Mouse (Mus musculus): ENCODE results near the gene Kcnn1.

Kcnn1 gene

DNA sequence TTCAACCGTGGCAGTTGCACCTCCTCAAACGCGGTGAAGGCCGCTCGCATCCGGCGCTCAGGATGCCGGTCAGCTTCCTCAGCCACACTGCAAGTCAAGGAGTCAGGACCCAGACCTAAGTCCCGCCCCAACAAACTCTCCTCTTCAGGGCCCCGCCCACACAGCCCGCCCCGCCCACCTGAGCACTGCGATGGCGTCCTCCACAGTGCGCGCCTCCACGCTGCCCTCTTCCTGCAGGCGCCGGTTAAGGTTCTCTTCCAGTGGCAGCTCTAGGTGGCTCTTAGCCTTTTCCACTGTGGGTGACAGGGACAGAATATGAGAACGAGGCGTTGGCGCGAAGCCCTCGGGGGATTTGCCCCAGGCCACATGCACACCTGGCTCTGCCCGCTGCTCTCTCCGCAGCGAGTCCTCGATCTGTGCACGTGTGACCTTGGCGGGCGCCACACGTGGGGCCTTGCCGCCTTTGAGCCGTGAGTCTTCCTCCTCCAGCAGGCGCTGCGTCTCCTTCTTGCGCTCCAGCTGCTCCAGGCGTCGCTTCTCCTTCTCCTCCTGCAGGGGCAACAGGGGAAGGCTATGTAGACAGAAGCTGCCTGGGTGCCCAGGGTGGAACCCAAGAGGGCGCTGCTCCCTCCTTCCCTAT, 5.6 kb upstream of the Kcnn1 start:
- DNase-seq (ENCODE audit: low read depth), result peak; percentile 84

DNA sequence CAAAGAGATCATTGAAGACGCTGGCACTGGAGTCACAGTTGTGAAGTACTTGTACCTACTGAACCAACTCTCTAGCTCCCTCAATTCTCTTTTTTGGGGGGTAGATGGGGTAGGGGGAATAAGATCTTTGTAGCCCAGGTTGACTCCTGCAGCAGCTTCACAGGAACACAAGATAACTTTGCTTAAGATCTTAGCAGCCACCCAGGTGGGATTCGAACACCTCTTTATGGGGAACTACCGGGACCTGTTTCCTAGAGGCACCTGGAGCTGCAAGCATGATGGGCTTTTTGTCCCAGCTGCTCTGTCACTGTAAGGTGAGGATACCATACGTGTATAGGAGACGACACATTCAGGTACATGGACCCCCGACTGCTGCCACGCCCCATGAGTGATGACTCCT, 3.5 kb upstream of the Kcnn1 start:
- no peak for DNase-seq (ENCODE audit: low read depth)

DNA sequence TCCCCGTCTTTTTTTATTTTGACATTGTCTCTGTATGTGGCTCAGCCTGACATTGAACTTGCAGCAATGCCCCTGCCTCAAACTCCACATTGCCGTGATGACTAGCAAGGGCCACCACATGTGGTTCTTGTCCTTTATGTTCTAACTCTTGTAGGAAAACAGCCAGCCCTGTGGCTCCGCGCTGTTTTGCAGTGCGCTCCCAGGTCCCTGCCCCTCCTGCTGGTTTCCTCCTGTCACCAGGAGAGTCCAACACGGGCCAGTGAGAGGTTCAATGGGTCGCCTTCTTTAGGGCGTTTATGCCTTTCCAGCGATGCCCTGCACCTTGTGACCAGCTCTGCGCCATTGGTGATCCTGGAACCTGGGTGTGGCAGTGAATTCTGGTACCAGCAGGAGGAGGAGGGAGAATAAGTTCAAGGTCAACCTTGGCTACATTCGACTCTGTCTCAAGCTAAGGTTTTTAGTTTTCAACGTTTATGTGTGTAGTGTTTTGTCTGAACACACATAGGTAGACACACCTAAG, 3.0 kb upstream of the Kcnn1 start:
- DNase-seq (ENCODE audit: low read depth), result no peak

DNA sequence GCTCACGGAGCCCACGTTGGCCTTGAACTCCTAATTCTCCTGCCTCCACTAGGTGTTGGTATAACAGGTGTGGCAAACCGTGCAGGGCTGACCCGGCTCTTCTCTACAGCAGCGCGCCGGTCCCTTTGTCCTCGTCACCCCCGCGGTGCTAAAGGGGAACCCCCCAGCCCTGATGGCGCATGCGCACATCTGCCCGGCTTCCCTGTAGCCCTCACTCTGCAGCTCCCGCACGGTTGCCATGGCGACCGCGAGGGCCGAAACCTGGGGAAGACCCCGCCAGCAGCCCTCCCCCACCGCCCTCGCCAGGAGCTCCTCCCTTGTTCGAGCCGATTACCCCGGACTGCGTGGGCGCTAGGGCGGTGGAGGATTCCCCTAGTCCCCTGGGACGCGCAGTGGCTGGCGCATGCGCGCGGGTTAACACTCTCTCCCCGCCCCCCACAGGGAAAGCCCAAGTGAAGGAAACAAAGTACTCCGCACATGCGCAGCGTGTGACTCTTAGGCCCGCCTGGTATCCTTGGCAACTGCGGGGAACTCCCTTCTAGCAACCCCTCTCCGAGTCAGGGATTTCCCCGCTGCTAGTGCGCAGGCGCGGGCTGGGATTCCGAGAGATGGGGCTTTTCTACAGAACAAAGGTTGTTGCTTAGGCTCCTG, 2.4 kb upstream of the Kcnn1 start:
- DNase-seq (ENCODE audit: low read depth), result peak; percentile 100

DNA sequence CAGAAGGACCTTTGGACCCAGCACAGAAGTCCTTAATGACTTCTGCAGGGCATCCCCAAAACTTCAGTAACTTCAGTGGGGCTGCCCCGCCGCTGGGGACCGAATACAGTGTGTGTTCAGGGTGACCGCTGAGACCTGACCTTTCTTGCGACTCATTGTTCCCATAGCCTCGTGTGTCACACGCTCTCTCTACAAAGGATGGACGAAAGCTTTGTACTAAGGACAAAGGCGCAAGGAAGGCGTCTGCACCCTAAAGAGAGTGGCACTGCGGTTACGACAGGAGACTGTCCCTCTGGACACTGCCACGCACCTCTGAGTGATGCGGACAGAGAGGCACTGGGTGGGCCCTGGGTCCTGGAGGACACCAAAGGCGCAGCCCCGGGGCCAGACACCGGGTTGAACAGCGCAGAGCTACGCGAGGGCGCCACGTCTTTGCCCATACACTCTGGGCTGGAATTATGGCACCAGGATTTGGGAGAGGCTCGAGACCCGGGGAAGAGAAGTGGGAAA, 1.7 kb upstream of the Kcnn1 start:
- DNase-seq (ENCODE audit: low read depth), result peak; percentile 63

DNA sequence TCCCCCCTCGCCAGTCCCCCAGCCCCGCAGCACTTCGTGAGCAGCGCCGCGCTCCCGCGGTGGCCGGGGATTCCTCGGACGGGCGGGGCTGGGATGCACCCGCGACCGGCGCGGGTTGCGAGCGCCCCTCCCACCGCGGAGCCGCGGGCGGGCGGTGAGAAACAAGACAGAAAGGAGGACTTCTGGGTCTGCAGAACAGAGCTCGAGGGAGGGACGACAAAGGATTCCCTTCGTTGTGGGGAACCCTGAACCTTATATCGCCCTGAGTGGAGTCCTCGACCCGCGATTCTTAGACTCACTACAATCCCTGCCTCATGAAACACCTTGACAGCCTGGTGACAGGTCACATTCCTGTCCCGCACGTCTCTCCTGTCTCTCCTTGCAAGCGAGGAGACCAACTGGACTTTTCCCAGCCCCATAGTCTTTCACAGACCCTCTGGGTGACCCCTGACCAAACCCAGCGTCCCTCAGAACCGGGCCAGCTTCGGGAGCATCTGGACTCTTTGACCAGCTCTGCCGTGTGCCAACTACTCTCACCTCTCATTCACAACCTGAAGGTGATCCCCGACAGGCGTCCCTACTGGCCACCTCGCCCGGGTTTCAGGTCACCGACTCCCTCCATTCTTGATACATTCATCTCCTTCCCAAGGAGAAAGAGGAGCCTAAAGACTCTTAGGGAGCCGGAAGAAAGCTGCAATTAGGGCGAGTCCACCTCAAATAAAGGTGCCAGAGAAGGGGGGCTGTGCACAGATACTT, 1.1 kb upstream of the Kcnn1 start:
- peak; percentile 77 for DNase-seq (ENCODE audit: low read depth)

DNA sequence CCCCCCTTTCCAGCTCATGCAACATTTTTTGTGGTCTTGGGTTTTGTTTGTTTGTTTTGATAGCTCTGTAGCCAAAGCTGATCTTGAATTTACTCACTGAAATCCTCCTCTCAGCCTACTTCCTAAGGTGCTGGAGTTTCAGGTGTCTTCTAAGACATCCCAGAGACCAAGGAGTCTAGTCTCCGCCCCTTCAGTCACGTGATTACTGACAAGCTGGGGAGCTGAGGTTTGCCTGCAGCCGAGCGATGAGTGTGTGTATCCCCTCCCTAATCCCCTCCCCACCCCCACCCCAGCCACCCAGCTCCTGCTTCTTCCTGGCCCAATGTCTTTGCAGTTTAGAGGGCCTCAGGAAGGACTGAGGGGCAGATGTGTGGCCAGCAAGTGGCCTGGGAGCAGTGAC, 5.5 kb downstream of the Kcnn1 start:
- peak; percentile 55 for DNase-seq (ENCODE audit: low read depth)

DNA sequence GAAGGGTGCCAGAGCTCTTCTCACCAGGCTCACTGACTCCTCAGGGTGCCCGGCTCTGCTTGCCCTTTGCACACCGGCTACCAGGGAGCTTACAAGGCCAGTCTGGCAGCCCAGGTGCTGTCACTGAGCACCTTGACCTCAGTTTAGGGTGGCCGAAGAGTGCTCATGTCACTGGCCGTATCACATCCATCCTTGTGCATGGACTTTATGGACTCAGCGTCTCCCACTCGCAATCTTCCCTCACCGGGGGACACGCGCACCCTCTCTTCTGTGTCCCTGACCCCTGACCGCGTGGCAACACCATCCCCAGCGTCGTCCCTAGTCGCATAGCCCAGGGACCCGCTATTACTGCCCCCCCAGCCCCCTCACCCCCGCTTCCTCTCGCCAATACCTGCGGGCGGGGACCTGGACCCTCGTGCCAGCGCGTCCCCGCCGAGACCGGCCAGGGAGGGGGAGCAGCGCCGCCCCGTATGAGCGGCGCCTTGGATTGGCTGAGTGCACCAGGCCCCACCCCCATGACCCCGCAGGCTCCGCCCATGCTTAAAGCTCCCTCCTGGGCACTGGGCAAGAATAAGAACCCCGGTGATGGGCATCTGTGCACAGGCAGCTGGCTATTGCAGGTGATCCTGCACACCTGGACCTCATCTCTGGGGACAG, 6.4 kb downstream of the Kcnn1 start:
- DNase-seq (ENCODE audit: low read depth), result peak; percentile 61

DNA sequence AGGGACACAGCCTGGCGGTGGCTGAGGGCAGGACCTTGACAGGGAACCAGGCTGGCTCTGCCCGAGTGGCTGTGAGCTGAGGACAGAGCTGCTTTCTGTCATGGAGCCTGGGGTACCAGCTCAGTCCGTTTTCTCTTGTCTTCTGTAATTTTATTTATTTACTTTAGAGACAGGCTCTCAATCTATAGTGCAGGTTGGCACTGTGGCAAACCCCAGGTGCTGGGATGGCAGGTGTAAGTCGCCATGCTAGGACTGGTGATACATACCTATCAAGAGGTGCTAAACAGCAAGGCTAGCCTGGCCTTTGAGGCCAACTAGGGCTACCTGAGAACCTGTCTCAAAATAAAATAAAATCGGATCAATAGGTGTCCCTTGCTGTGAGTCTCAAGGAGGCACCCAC, 7.0 kb downstream of the Kcnn1 start:
- no peak for DNase-seq (ENCODE audit: low read depth)

DNA sequence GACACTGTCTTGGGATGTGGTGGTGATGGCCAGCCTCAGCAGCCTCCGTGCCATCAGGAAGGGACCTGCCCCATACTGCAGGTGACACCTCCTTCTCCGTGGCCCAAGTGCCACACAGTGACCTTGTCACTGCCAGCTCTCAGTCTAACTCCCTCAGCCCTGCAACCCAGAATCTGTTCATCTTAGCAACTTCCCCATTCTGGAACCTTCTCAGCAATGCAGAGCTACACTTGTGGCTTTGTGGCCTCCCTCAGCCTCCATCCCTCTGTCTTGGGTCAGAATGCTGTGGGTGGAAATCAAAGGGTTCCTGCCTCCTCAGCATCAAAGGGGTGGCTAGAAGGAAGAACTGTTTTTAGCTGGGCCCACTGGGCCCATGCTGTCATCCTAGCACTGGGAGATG, 9.2 kb downstream of the Kcnn1 start:
- no peak for DNase-seq (ENCODE audit: low read depth)

DNA sequence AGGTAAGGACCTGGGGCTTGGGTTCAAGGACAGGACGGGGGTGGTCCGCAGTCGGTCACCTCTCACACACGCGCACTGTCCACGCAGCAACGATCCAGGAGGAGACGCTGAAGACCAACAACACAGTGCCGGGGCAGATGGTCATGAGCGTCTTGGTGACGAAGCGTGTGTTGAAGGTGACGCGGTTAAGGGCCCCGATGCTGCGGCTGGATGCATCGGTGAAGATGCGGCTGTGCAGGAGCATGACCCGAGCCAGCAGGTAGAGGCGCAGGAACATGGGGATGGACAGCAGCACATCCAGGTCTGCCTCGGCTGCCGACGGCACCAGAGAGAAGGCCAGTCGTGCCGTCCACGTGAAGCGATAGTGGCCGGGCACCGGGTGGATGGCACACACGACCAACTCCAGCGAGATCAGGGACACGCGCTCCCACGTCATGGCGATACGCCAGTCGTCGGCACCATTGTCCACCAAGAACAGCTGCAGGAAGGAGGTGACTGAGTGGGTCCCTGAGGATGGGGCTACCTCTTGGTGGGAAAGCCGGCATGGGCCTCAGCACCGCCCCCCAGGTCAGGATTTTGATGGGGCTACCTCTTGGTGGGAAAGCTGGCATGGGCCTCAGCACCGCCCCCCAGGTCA, 10.3 kb downstream of the Kcnn1 start:
- no peak for DNase-seq (ENCODE audit: low read depth)

DNA sequence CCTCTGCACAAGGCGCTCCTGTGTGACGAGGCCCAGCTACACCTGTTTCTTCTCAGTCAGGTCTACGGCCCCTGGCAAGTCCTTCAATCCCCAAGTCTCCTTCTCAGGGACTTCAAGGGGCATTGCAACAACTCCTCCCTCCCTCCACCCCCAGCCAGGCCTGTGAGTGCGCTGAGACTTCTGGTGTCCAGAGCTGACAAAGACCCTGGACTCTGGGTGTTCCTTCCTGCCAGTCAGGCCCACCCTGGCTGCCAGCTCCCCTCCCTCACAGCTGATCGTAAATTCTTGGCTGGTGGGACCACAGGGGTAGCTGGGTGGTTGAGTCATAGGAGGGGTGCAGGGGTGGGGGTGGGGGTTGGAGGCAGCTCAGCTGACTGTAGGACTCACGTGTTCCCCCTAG, 11.2 kb downstream of the Kcnn1 start:
- no peak for DNase-seq (ENCODE audit: low read depth)

DNA sequence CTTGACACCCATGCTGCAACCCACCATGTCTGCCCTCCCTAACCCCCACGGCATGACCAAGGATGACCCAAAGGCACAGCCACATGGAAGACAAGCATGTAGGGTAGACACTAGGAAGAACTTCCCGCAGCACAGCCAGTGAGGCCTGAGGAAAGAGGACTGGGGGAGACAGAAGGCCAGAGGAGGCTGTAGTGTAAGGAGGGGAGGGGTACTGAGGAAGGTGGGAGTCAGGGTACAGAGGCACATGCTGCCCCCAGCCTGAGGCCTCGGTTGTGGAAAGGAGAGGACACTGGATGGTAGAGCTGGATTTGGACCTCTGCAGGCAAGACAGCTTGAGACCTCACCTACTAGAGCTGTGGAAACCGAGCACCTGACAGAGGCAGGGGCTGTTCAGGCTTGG, 12.1 kb downstream of the Kcnn1 start:
- DNase-seq (ENCODE audit: low read depth), result no peak

DNA sequence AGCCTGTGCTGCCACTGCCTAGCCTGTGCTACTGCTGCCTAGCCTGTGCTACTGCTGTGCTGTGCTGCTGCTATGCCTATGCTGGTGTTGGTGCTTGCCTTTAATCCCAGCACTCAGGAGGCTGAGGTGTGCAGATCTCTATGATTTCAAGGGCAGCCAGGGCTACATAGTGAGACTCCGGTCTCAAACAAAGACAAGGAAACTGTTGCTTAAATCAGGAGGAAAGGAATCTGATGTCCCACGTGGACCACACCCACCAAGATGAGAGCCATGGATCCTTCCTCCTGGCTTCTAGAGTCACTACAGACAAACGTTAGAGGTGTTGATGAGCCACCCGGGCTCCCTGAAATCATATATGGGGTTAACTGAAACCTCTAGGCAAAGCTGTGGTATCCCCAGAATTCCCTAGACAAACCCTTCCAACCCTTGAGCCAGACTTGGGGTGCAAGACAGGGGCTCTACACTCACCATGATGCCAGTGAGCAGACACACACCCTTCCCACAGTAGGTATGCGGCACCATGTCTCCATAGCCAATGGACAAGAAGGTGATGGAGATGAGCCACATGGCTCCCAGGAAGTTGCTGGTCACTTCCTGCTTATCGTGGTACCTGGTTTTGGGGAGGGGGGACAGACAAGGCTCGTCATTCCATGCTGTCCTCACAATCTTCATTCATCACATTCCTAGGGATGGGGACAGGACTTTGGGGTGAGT, 12.8 kb downstream of the Kcnn1 start:
- no peak for DNase-seq (ENCODE audit: low read depth)

DNA sequence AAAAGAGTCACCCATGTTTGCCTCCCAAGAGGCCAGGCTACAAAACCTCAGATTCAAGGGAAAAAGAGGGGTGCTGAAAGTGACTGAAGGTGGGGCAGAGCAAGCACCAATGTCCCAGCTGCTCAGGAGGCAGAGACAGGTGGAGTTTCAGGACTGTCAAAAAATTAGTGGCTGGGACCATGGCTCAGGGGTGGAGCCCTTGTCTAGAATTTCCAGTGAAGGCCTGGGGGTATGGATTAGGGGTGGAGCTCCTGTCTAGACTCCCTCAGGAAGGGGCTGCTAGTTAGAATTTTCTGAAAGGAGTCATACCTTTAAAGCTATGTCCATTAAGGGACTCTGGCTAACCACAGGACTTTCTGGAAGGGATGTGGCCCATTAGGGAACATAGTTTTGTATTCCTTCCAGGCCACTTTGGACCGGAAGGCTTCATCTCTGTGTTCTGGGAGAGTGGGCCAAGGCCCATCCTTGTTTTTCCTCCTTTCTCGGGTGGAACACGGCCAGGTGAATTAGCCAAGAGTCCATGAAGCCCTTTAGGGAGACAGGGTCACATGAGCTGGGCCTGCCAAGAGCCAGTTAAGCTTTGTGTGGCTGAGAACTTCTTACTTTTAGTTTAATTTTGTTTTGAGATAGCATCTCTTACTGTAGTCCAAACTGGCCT, 13.6 kb downstream of the Kcnn1 start:
- DNase-seq (ENCODE audit: low read depth), result no peak

DNA sequence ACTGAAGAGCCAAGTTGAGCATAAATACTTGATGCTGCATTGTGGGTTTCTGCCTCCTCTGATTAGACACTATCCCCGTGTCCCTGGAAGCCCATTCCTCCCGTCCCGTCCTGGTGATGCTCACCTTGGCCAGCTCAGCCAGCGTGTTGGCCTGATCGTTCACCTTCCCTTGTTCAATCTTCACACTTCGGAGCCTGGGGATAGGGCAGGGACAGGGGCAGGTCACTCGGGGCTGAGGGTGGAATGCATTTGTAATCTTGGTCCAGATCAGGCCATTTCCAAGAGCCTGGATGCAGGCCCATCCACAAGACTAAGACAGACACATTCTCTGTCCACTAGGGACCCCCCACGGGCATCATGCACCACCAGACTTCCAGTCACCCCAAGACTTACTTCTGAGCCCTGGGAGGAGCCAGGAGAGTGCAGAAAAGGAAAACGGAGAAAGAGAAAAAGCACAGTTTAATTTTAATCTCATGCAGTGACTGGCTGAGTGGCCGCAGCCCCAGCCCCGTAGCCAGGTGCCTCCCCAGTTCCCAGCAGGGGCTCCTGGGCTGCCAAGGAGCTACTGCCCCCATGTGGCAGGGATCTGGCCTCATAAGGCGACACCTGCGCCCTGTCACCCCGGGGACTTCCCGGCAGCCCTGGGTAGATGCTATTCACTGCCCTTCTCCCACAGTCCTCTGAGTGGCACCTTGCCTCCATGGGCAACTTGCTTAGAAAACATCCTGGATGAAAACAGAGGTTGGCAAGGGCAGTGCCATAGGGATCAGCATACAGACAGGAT, 16.5 kb downstream of the Kcnn1 start:
- peak; percentile 70 for DNase-seq (ENCODE audit: low read depth)

DNA sequence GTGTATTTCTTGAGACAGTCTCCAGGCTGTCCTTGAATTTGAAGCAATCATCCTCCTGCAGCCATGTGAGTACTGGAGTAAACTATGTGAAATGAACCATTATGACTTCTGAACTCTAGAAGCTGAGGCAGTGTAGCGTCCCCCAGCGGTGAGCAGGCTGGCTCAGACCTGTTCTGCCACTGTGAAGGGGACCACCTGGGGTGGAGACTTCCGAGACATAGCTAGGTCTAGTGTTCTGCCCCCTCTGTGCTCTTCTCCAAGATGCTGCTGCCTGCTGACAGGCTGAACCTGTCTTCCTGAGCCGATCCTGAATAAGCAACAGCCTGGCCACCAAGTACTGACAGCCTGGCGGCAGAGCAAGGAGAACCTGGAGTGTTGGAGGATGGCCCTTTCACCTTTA, 17.9 kb downstream of the Kcnn1 start:
- DNase-seq (ENCODE audit: low read depth), result no peak

DNA sequence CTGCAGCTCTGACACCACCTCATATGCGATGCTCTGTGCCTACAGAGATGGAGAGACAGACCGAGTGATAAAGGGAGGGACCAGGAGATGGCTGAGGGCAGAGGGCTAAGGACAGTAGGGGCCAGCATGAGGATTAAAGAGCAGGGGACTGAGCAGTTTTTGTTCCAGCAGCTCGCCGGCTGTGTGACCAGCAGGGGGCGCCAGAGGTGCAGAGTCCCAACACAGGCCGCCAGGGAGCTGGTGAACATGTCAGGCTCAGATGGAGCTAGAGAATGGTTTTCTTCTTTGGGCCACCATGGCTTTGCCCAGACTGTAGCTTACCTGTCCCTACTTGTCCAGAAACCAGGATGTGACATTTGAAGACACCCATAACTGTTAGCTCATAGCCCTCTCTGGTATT, 18.5 kb downstream of the Kcnn1 start:
- peak; percentile 92 for DNase-seq (ENCODE audit: low read depth)

DNA sequence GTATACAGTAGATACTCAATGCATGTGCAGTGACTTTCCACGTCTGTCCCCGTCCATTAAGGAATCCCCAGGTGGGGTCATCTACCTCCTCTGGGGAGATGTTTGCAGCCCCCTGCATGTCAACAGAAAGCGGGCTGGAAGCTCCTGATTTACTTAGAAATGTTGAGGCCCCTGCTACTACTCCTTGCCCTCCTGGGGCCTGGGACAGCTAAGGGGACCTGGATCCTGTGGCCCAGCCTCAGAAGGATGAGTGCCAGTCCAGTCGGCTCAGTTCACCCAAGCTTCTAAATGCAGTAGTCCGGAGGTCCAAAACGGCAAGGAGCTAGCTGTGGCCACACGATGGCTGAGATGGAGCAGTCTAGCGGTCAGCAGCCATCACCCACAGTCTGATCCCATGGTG, 19.1 kb downstream of the Kcnn1 start:
- no peak for DNase-seq (ENCODE audit: low read depth)

DNA sequence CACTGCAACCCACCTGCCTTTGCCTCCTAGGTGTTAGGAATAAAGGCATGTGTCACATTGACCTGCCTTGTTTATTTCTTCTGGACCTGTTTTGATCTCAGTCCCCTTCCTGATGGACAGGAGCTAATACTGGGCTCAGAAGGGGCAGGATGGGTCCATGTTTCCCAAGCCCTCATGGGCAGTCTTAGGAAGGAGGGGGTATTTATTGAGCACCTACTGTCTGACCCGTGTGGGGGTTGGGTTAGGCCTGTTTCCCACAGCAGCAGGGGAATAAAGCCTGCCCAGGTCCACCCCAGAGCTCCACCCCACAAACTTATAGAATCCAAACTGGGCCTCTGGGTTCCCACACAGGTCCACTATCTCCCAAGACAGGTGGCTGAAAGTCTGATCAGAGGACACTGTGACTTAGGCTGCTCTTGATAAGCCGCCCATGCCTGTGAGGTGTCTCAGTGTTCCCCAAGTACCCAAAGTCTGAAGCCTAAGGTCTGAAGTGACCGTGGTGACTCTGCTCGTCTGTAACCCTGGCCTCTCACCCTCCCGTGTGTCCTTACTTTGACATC, 19.8 kb downstream of the Kcnn1 start:
- no peak for DNase-seq (ENCODE audit: low read depth)
